8 mouse cellular contexts compared by ENCODE assay signal in genomic region chr5:106757436-106757835, GRCm38 (mm10).
DNase-seq lines count a peak whose midpoint lies in the region; ATAC-seq lines count a peak whose summit lies in the region.

No protein-coding gene starts in this region.

- no peaks in the 10 kb centered on the region for H3K9me3 ChIP-seq in heart, embryonic 14.5 days (ENCODE audit: control insufficient read depth, low read length)
- no peaks in the 10 kb centered on the region for H3K9me3 ChIP-seq in embryonic facial prominence, embryonic 14.5 days (ENCODE audit: control insufficient read depth, low read length)
- no peaks in the 10 kb centered on the region for H3K9me3 ChIP-seq in limb, embryonic 12.5 days
- no peaks in the 10 kb centered on the region for H3K9me3 ChIP-seq in neural tube, embryonic 15.5 days (replicated peaks)

- 3% methylated on average over 14 of the region's 14 CpGs for WGBS in heart, embryonic 14.5 days
- 3% methylated on average over 14 of the region's 14 CpGs for WGBS in embryonic facial prominence, embryonic 14.5 days
- 3% methylated on average over 14 of the region's 14 CpGs for WGBS in limb, embryonic 12.5 days
- under 1% methylated on average over 14 of the region's 14 CpGs for WGBS in neural tube, embryonic 15.5 days

- H3K9ac ChIP-seq in heart, embryonic 14.5 days (ENCODE audit: low read length): no peak overlapping the region
- H3K9ac ChIP-seq in embryonic facial prominence, embryonic 14.5 days (ENCODE audit: low read depth, low read length): no peak overlapping the region; the same call in 1 of the 2 replicates
- no peak overlapping the region for H3K9ac ChIP-seq in limb, embryonic 12.5 days (replicated peaks)
- peak overlapping the region; percentile 31; the same call in 1 of the 2 replicates for H3K9ac ChIP-seq in neural tube, embryonic 15.5 days (replicated peaks)

- peak overlapping the region; percentile 13 to 31 for H3K4me3 ChIP-seq in heart, embryonic 14.5 days (ENCODE audit: control insufficient read depth in 1 of 2, insufficient read depth in 1 of 2, low read depth in 1 of 2, low read length in 2 of 2)
- H3K4me3 ChIP-seq in embryonic facial prominence, embryonic 14.5 days (ENCODE audit: low read depth, low read length): peak overlapping the region; percentile 15
- H3K4me3 ChIP-seq in limb, embryonic 12.5 days (replicated peaks): peak overlapping the region; percentile 24
- peak overlapping the region; percentile 27 for H3K4me3 ChIP-seq in neural tube, embryonic 15.5 days (replicated peaks)

- no peaks in the 10 kb centered on the region for H3K36me3 ChIP-seq in heart, embryonic 14.5 days (ENCODE audit: control insufficient read depth, insufficient read depth, low read length)
- no peaks in the 10 kb centered on the region for H3K36me3 ChIP-seq in embryonic facial prominence, embryonic 14.5 days (ENCODE audit: control insufficient read depth, insufficient read depth, low read length)
- H3K36me3 ChIP-seq in limb, embryonic 12.5 days: no peaks in the 10 kb centered on the region
- no peaks in the 10 kb centered on the region for H3K36me3 ChIP-seq in neural tube, embryonic 15.5 days

- H3K27ac ChIP-seq in heart, embryonic 14.5 days (replicated peaks in 1 of 2; ENCODE audit: control insufficient read depth in 1 of 2, insufficient read depth in 1 of 2, low read depth in 2 of 2, low read length in 2 of 2): no peak overlapping the region
- no peak overlapping the region for H3K27ac ChIP-seq in embryonic facial prominence, embryonic 14.5 days (replicated peaks; ENCODE audit: low read depth, low read length)
- H3K27ac ChIP-seq in limb, embryonic 12.5 days: no peak overlapping the region
- no peak overlapping the region for H3K27ac ChIP-seq in neural tube, embryonic 15.5 days (replicated peaks)

- no peak for ATAC-seq in heart, embryonic 14.5 days (ENCODE audit: insufficient number of reproducible peaks, insufficient read depth, low FRiP score, low read depth)
- ATAC-seq in embryonic facial prominence, embryonic 14.5 days (ENCODE audit: low read depth): no peak
- no peak for ATAC-seq in limb, embryonic 12.5 days (ENCODE audit: insufficient number of reproducible peaks, insufficient read depth, low FRiP score, low TSS enrichment, low read depth)
- ATAC-seq in neural tube, embryonic 15.5 days (ENCODE audit: low FRiP score): no peak
- no peak for ATAC-seq in monocyte, adult 5-6 weeks (replicated peaks; ENCODE audit: insufficient number of reproducible peaks, low FRiP score, low TSS enrichment, poor library complexity, severe bottlenecking)

- peak overlapping the region; percentile 55 for H3K4me2 ChIP-seq in heart, embryonic 14.5 days (ENCODE audit: low read length)
- H3K4me2 ChIP-seq in embryonic facial prominence, embryonic 14.5 days (ENCODE audit: low read depth, low read length): peak overlapping the region; percentile 47
- H3K4me2 ChIP-seq in limb, embryonic 12.5 days: peak overlapping the region; percentile 53
- H3K4me2 ChIP-seq in neural tube, embryonic 15.5 days: peak overlapping the region; percentile 59

- intact Hi-C loops in heart, postnatal 10 days (cut with DNase I): no loop called here

- peaks cover 5 to 11% of the 10 kb centered on the region in 2 experiments; a peak in 3 of 4 replicates for H3K4me1 ChIP-seq in heart, embryonic 14.5 days (ENCODE audit: control insufficient read depth in 2 of 2, insufficient read depth in 2 of 2, low read length in 2 of 2)
- peaks cover 7% of the 10 kb centered on the region; the same call in 1 of the 2 replicates for H3K4me1 ChIP-seq in embryonic facial prominence, embryonic 14.5 days (ENCODE audit: control insufficient read depth, insufficient read depth, low read length)
- H3K4me1 ChIP-seq in limb, embryonic 12.5 days (replicated peaks): peaks cover 9% of the 10 kb centered on the region; the same call in 1 of the 2 replicates
- H3K4me1 ChIP-seq in neural tube, embryonic 15.5 days: peaks cover 17% of the 10 kb centered on the region

- peaks cover 17% of the 10 kb centered on the region for H3K27me3 ChIP-seq in heart, embryonic 14.5 days (ENCODE audit: control insufficient read depth, insufficient read depth, low read length)
- H3K27me3 ChIP-seq in embryonic facial prominence, embryonic 14.5 days (replicated peaks; ENCODE audit: control insufficient read depth, insufficient read depth, low read length): peaks cover 18% of the 10 kb centered on the region
- peaks cover 34% of the 10 kb centered on the region for H3K27me3 ChIP-seq in limb, embryonic 12.5 days
- peaks cover 21% of the 10 kb centered on the region for H3K27me3 ChIP-seq in neural tube, embryonic 15.5 days (replicated peaks)

- DNase-seq in heart, postnatal 10 days: no peak
- DNase-seq in embryonic facial prominence, embryonic 14.5 days (ENCODE audit: low spot score): no peak
- no peak for DNase-seq in gastrocnemius, postnatal 4 days (ENCODE audit: low spot score in 2 of 2)
- DNase-seq in urinary bladder, postnatal 14 days (ENCODE audit: low spot score): no peak
